Mouse (Mus musculus): Measurements from ENCODE around the gene Grin3b.

DNA sequence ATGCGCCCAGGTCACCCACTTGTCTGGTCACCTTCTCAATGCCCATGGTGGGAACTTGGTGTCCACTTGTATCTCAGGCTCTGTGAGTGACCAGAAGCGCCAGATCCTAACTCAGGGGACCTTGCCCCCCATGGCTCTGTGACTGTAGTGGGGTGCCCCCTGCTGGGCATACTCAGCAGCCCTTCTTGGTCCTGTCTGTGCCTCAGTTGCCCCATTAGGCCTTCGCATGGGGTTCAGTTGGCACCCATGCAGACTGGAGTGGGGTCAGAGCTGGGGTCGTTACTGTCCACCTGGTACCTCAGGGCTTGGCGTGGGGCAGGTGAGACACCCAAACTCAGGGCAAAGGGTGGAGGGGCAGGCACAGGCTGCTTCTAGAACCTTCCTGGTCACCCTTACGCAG, 16.6 kb upstream of the Grin3b start:
- no peak for TF ChIP-seq POLR2A (IDR thresholded peaks at IDR 0.05; ENCODE audit: borderline replicate concordance, extremely low read depth, low read depth, low read length)
- TF ChIP-seq CTCF (IDR thresholded peaks at IDR 0.05; ENCODE audit: insufficient read depth, low read length), result peak; percentile 70
